Mouse (Mus musculus) kidney, postnatal 10 days (tissue): ENCODE data around the gene Olfr727.

Experiments
- DNase-seq: peaks from one replicate; pipeline ENCODE4 v3.0.0; 2021; ENCODE audit warnings: mixed read lengths

Olfr727 gene

DNA sequence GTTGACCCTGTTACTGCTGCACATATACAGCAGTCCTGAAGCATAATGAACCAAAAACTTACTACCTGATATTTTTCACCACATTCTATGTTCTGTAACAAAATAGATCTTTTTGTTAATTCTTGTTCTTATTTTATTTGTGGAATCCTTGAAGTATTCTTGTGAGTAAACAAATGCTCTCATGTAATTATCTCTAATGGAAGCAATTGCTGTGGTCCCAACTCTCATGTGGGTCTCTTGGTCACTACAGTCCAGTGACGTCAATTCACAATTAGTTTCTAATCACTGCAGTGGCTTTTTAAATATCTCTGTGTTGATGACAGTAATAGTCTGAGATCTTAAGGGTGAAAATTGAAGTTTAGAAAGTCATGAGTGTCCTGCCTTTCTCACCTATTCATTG is at the start of gene Olfr727:
Gene Olfr727 (plus strand): TSS at position 301 of the 400 bp plus-strand sequence.
- DNase-seq: no peak

DNA sequence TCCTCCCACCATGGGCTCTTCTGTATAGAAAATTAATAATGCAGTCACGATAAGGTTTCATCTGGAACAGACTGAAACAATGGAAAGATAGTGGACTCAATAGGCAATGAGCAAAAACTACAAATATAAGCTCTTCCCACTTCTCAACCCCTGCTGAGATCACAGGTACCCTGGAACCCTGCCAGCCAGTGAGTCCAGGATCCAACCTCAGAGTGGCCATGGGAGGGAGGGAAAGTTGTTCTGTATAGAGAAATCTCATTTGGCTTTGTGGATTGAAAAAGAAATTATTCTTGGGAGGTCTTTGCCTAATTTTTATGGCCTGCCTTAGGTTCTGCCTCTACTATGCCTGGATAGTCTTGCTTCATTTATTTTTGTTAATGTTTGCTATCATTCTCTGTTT is 32.1 kb upstream of the Olfr727 start, which contains the start of gene Olfr726:
Gene Olfr726 (minus strand): TSS at position 101 of the 400 bp plus-strand sequence.
- DNase-seq: no peak

DNA sequence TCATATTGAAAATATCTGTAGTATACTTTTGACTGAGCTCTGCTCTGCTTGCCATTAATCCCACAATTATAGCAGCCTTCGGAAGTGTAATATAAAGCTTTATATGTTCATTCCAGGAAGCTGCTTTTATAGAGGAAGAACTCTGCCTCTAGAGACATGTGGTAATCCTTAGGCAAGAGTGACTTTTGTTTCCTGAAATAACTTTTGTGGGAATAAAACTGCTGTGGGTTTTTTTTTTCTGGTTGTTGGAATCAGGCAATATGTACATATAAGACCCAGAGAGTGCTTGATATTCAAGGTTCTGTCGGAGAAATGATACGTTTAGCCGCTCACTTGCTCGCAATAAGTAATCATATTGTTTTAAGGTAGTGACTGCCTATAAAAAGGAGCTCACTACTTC is 19.6 kb downstream of the Olfr727 start, which contains the start of gene Olfr728:
Gene Olfr728 (minus strand): TSS at position 101 of the 400 bp plus-strand sequence.
- no peak for DNase-seq

DNA sequence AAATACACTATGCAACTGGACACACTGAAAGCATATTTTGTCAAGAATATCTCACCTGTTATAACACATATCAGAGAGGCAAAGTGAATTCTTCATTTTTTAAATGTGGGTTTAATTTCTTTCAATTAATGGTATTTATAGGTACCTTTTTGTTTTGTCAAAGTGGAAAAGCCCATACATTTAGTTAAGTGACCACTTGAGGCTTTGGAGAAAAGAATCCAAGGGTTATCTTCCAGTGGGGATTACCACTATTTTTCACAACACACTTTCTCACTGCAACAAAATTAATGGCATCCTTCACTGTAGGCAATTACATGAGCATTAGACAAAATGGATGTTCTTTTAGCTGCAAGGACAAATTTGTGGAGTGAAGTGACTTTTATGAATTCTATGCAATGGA is 29.8 kb downstream of the Olfr727 start, which contains the start of gene Olfr729:
Gene Olfr729 (minus strand): TSS at position 101 of the 400 bp plus-strand sequence.
- DNase-seq: no peak
